Mouse (Mus musculus): Measurements from ENCODE around the gene Il10ra. TPM values are rescaled to one million over a fixed set of nuclear protein-coding genes. Genes with fewer than 3 reads are reported as not detected.

The Il10ra gene
- total RNA-seq, 2 experiments from 2014 or later = 3.0 to 3.3 TPM

- intact Hi-C loops (cut with DNase I) = no loop called here
Observed at GRCm38 (mm10) chr9:45255431-45255830, 13.5 kb downstream of the Il10ra start.

GRCm38 (mm10) chr9:45254605-45255004, 14.3 kb downstream of the Il10ra start:
- no peak for DNase-seq (ENCODE audit: extremely low spot score in 1 of 2, low spot score in 2 of 2)

More at GRCm38 (mm10) chr9:45255431-45255830, 13.5 kb downstream of the Il10ra start:
- no peak for TF ChIP-seq CTCF (IDR thresholded peaks at IDR 0.05)
- no peak for DNase-seq (ENCODE audit: extremely low spot score in 1 of 2, low spot score in 2 of 2)
- no peak overlapping the region for H3K27ac ChIP-seq
- no peak overlapping the region for H3K4me3 ChIP-seq

GRCm38 (mm10) chr9:45254021-45254420, 14.9 kb downstream of the Il10ra start:
- no peak for TF ChIP-seq CTCF (IDR thresholded peaks at IDR 0.05)
- DNase-seq (ENCODE audit: extremely low spot score in 1 of 2, low spot score in 2 of 2) = no peak
- no peak overlapping the region for H3K4me3 ChIP-seq
- intact Hi-C loops (cut with DNase I) = no loop called here
- H3K27ac ChIP-seq = no peak overlapping the region

More at GRCm38 (mm10) chr9:45254605-45255004, 14.3 kb downstream of the Il10ra start:
- Histone ChIP-seq H3K27ac (no peak overlapping the region), H3K4me3 (no peak overlapping the region)
- intact Hi-C loops (cut with DNase I) = no loop called here
- TF ChIP-seq CTCF (IDR thresholded peaks at IDR 0.05) = no peak

- Histone ChIP-seq H3K4me3 (no peak overlapping the region), H3K27ac (no peak overlapping the region)
- TF ChIP-seq CTCF (IDR thresholded peaks at IDR 0.05) = no peak
- intact Hi-C loops (cut with DNase I) = no loop called here
- no peak for DNase-seq (ENCODE audit: extremely low spot score in 1 of 2, low spot score in 2 of 2)
Observed at GRCm38 (mm10) chr9:45252395-45252794, 16.6 kb downstream of the Il10ra start.

- intact Hi-C loops (cut with DNase I) = no loop called here
- Histone ChIP-seq H3K27ac (no peak overlapping the region), H3K4me3 (no peak overlapping the region)
- TF ChIP-seq CTCF (IDR thresholded peaks at IDR 0.05) = no peak
- no peak for DNase-seq (ENCODE audit: extremely low spot score in 1 of 2, low spot score in 2 of 2)
Observed at GRCm38 (mm10) chr9:45251990-45252389, 17.0 kb downstream of the Il10ra start.

GRCm38 (mm10) chr9:45251281-45251680, 17.7 kb downstream of the Il10ra start:
- Histone ChIP-seq H3K27ac (no peak overlapping the region), H3K4me3 (no peak overlapping the region)
- no peak for TF ChIP-seq CTCF (IDR thresholded peaks at IDR 0.05)
- intact Hi-C loops (cut with DNase I) = no loop called here
- no peak for DNase-seq (ENCODE audit: extremely low spot score in 1 of 2, low spot score in 2 of 2)

GRCm38 (mm10) chr9:45250306-45250705, 18.6 kb downstream of the Il10ra start:
- H3K4me3 ChIP-seq = no peak overlapping the region
- intact Hi-C loops (cut with DNase I) = no loop called here

GRCm38 (mm10) chr9:45247536-45247935, 21.4 kb downstream of the Il10ra start:
- intact Hi-C loops (cut with DNase I) = no loop called here
- no peak for DNase-seq (ENCODE audit: extremely low spot score in 1 of 2, low spot score in 2 of 2)
- TF ChIP-seq CTCF (IDR thresholded peaks at IDR 0.05) = no peak
- Histone ChIP-seq H3K27ac (no peak overlapping the region), H3K4me3 (no peak overlapping the region)

More at GRCm38 (mm10) chr9:45250306-45250705, 18.6 kb downstream of the Il10ra start:
- no peak for DNase-seq (ENCODE audit: extremely low spot score in 1 of 2, low spot score in 2 of 2)
- TF ChIP-seq CTCF (IDR thresholded peaks at IDR 0.05) = no peak
- H3K27ac ChIP-seq = no peak overlapping the region

- TF ChIP-seq CTCF (IDR thresholded peaks at IDR 0.05) = no peak
- no peak for DNase-seq (ENCODE audit: extremely low spot score in 1 of 2, low spot score in 2 of 2)
- Histone ChIP-seq H3K27ac (no peak overlapping the region), H3K4me3 (no peak overlapping the region)
- intact Hi-C loops (cut with DNase I) = no loop called here
Observed at GRCm38 (mm10) chr9:45246060-45246459, 22.9 kb downstream of the Il10ra start.

GRCm38 (mm10) chr9:45245432-45245831, 23.5 kb downstream of the Il10ra start:
- intact Hi-C loops (cut with DNase I) = no loop called here
- no peak for TF ChIP-seq CTCF (IDR thresholded peaks at IDR 0.05)
- H3K27ac ChIP-seq = no peak overlapping the region
- no peak overlapping the region for H3K4me3 ChIP-seq
- DNase-seq (ENCODE audit: extremely low spot score in 1 of 2, low spot score in 2 of 2) = no peak

- intact Hi-C loops (cut with DNase I) = no loop called here
- H3K27ac ChIP-seq = no peak overlapping the region
- no peak for DNase-seq (ENCODE audit: extremely low spot score in 1 of 2, low spot score in 2 of 2)
- no peak for TF ChIP-seq CTCF (IDR thresholded peaks at IDR 0.05)
- no peak overlapping the region for H3K4me3 ChIP-seq
Observed at GRCm38 (mm10) chr9:45241397-45241796, 27.6 kb downstream of the Il10ra start.

- intact Hi-C loops (cut with DNase I) = no loop called here
- TF ChIP-seq CTCF (IDR thresholded peaks at IDR 0.05) = no peak
- DNase-seq (ENCODE audit: extremely low spot score in 1 of 2, low spot score in 2 of 2) = no peak
- no peak overlapping the region for H3K27ac ChIP-seq
- no peak overlapping the region for H3K4me3 ChIP-seq
Observed at GRCm38 (mm10) chr9:45236744-45237143, 32.2 kb downstream of the Il10ra start.

- Histone ChIP-seq H3K27ac (no peak overlapping the region), H3K4me3 (no peak overlapping the region)
- intact Hi-C loops (cut with DNase I) = no loop called here
- no peak for DNase-seq (ENCODE audit: extremely low spot score in 1 of 2, low spot score in 2 of 2)
- no peak for TF ChIP-seq CTCF (IDR thresholded peaks at IDR 0.05)
Observed at GRCm38 (mm10) chr9:45235668-45236227, 33.2 kb downstream of the Il10ra start.
